Mouse (Mus musculus) heart, embryonic 10.5 days (tissue): ENCODE measurements around the gene Adck2. TPM values are rescaled to one million over a fixed set of nuclear protein-coding genes. Genes with fewer than 3 reads are reported as not detected.

Experiments
- DNase-seq: peaks from one replicate; pipeline ENCODE4 v3.0.0-alpha.2; 2017; ENCODE audit warnings: low spot score
- H3K27ac ChIP-seq: fragments of 300-500 bp; sonication (generic); 2 replicates; pipeline ENCODE4 v1.5.1; 2016; ENCODE audit warnings: mild to moderate bottlenecking
- H3K27me3 ChIP-seq: fragments of 300-500 bp; sonication (generic); 2 replicates; pipeline ENCODE4 v1.6.1; 2016; ENCODE audit warnings: mild to moderate bottlenecking; ENCODE audit not compliant: poor library complexity, insufficient read depth, severe bottlenecking
- H3K36me3 ChIP-seq: fragments of 300-500 bp; sonication (generic); 2 replicates; pipeline ENCODE4 v1.6.1; 2016; ENCODE audit warnings: mild to moderate bottlenecking, moderate library complexity
- H3K4me1 ChIP-seq: fragments of 300-500 bp; sonication (generic); 2 replicates; pipeline ENCODE4 v1.6.1; 2016; ENCODE audit warnings: mild to moderate bottlenecking
- H3K4me3 ChIP-seq: fragments of 300-500 bp; sonication (generic); 2 replicates; pipeline ENCODE4 v1.5.1; 2016; ENCODE audit warnings: mild to moderate bottlenecking, moderate library complexity
- H3K9me3 ChIP-seq: fragments of 300-500 bp; sonication (generic); 2 replicates; pipeline ENCODE4 v1.6.1; 2016; ENCODE audit warnings: mild to moderate bottlenecking, moderate library complexity
- WGBS: fragments of 180-500 bp; shearing (Covaris S2); methylation state at CpG from one replicate; pipeline ENCODE4 v1.1.7; 2016; 5-methylcytosine and 5-hydroxymethylcytosine counted together
- polyA plus RNA-seq: library from polyadenylated mRNA; unstranded; fragments of >200 nt; fragmentation: Nextera tagmentation; extraction: Ambion mirVana; gene quantifications from 2 replicates; pipeline ENCODE4 v1.2.1, GENCODE M21; 2016

Adck2 gene
- 16.5 and 16.8 TPM in 2 replicates for polyA plus RNA-seq

DNA sequence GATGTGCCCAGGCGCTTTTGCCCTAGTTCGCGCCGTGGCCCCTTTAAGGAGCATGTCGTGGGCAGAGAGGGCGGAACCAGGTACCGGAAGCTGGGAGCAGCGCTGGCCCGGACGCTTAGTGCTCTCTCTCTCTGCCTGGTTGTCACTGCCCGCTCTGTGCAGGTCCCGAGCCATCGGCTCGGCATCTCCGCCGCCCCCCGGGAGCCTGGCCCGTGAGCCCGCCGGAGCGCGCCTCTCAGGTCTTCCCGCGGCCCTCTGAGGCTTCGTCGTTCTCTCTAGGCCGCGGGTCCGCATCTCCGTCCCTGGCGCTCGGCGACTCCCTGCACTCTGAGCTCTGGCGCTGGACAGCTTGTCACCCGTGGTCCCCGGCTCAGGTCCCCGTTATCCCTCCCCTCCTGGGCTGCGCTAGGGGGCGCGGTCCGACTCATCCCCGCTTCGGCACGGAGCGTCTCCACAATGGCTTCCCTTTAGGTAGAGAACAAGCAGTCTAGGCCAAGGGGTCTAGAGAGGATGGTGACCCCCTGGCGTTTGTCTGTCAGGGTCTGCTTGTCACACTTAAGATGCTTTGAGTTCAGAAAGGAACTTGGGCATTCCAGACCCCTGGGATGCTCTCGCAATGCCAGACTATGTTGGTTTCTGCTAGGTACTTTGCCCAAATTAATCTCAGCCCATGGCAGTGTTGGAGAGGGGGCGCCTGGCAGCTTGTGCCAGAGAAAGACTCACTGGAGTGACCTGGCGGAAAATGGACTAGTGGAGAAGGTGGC, at the start of gene Adck2:
Adck2 (plus strand) TSS at position 83 of the 764 bp plus-strand sequence.
- Histone ChIP-seq H3K27me3 (no peaks in the 10 kb centered on the region), H3K36me3 (0 out of 2 replicates have a peak, but pooled peaks cover 3% of the 10 kb centered on the region), H3K4me1 (peaks cover 15% of the 10 kb centered on the region), H3K9me3 (no peaks in the 10 kb centered on the region), H3K27ac (peak within 1 kb of the TSS; percentile 92), H3K4me3 (peak within 1 kb of the TSS; percentile 92)
- WGBS, result under 1% methylated on average over 49 of the region's 49 CpGs
- DNase-seq, result peak; percentile 94

DNA sequence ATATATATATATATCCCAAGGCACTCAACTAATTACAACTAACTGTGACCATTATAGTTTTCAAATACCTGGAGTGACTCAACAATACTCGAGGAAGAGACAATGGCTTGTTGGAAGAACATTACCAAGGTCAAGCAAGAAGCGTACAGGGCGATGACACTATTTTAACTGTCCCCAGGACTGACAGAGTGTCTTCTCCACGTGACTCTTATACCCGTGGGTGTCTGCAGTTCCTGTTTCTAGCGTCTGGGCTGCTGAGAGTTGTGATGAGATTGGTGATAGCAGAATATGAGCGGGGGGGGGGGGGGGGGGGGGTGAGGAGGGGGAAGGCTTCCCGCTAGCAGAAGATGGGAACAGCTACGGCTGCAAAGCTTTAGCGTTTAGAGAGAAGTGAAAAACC, 46.9 kb upstream of the Adck2 start:
- H3K4me1 ChIP-seq, result peaks cover 28% of the 10 kb centered on the region
- no peak overlapping the region for H3K27ac ChIP-seq
- no peak overlapping the region for H3K4me3 ChIP-seq
- DNase-seq, result no peak
- 64% methylated on average over 8 of the region's 10 CpGs for WGBS
- peaks cover 31% of the 10 kb centered on the region for H3K36me3 ChIP-seq
- H3K27me3 ChIP-seq, result no peaks in the 10 kb centered on the region
- no peaks in the 10 kb centered on the region for H3K9me3 ChIP-seq

DNA sequence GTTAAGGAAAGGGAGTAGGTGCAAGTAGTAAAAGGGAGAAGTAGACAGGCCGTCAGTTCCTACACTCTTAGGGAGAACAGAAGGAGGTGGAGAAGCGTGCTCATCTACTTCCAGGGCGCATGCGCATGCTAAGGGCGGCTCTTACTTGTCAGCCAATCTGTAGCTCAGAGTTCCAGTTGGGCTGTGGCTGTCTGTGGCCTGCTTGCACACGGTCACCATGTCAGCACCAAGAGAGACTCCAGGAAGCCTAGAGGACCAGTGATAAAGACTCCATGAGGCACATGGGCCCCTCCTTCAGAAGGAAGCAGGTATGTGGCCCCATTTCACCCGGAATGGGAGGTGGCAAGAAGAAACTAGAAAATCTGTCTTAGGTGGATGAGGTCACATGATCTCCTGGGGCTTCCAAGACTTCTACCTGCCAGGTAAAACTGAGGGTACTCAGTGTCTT, 46.3 kb upstream of the Adck2 start:
- H3K27ac ChIP-seq, result no peak overlapping the region

DNA sequence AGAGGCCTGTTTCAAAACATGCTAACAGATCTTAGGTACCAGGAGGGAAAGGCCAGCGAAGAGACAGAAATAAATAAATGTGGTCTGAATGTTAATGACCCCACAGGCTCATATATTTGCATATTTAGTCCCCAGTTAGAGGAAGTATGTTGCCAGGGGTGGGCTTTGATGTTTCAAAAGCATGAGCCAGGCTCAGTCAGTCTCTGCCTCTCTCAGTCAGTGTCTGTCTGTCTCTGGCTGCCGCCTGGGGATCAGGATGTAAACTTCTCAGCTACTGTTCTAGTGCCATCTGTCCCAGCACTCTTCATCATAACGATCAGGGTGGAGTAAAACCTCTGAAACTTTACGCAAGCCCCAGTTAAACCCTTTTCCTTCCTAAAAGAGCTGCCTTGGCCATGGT, 45.9 kb upstream of the Adck2 start:
- DNase-seq, result no peak
- Histone ChIP-seq H3K36me3 (peaks cover 21% of the 10 kb centered on the region), H3K27me3 (no peaks in the 10 kb centered on the region), H3K4me3 (no peak overlapping the region), H3K4me1 (peaks cover 25% of the 10 kb centered on the region), H3K27ac (0 out of 2 replicates have a peak overlapping the region, but pooled peaks have one; percentile 44), H3K9me3 (no peaks in the 10 kb centered on the region)
- WGBS, result 71% methylated on average over 4 of the region's 4 CpGs

More for the DNA sequence above, 46.3 kb upstream of the Adck2 start:
- H3K27me3 ChIP-seq, result no peaks in the 10 kb centered on the region
- no peaks in the 10 kb centered on the region for H3K9me3 ChIP-seq
- WGBS, result 72% methylated on average over 7 of the region's 7 CpGs
- DNase-seq, result no peak
- no peak overlapping the region for H3K4me3 ChIP-seq
- H3K36me3 ChIP-seq, result peaks cover 26% of the 10 kb centered on the region
- H3K4me1 ChIP-seq, result peaks cover 28% of the 10 kb centered on the region

DNA sequence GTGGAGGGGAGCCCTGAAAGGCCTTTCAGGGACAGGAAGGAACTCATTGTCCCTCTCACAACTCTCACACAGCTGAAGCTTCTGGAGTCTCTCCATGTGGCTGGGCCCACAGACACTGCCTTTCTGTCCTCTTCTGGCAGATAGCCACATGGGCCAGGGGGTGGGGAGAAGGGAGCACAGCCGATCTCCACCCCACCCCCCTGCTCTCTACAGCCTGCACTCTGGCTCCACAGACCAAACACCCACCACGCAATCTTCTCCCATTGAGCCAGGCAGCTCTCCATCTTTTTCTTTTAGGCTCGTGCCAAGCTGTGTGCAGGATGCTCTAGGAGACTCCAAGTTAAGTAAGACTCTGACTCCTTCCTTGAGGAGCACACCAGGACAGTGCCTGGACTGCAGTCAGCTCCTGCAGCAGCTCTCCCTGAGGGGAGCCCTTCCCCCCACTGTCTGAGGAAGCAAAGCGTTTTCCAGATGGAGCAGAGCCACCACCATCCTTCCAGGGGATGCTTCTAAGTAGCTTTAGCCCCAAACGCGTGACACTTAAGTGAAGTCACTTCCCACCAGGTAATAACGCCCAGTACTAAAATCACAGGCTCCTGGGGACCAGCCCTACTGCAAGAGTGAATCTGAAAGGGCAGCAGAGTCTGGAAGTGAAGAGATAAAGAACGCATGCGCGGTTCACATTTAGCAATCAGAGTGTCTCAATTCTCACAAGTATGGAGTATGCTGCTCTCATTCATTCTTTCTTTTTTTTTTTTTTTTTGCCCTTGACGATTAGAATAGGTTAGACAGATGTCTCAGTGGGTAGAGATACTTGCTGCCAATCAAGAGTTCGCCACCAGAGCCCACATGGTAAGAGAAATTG, 44.8 kb upstream of the Adck2 start:
- WGBS, result 22% methylated on average over 12 of the region's 12 CpGs
- DNase-seq, result no peak
- peak overlapping the region; percentile 59 for H3K27ac ChIP-seq

DNA sequence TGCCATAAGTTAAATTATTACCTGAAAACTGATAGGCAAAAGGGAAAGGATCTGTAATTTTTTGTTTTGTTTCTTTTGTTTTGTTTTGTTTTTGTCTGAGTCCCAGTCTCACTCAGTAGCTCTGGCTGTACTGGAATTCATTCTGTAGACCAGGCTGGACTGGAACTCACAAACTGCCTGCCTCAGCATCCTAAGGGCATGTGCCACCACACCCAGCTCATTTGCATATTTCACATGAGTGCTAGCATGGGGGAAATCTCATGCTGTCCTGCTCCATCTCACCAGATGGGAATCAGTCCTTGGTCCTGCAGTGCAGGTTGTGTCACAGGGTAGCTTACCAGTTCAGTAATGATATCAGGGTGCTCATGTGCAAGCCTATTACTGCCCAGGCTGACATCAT, 38.7 kb upstream of the Adck2 start:
- Histone ChIP-seq H3K9me3 (0 out of 2 replicates have a peak, but pooled peaks cover 2% of the 10 kb centered on the region), H3K36me3 (peaks cover 9% of the 10 kb centered on the region), H3K4me3 (no peak overlapping the region), H3K4me1 (peaks cover 26% of the 10 kb centered on the region), H3K27ac (no peak overlapping the region), H3K27me3 (no peaks in the 10 kb centered on the region)
- DNase-seq, result no peak

More for the DNA sequence above, 44.8 kb upstream of the Adck2 start:
- H3K4me1 ChIP-seq, result peaks cover 25% of the 10 kb centered on the region
- 0 out of 2 replicates have a peak, but pooled peaks cover 1% of the 10 kb centered on the region for H3K9me3 ChIP-seq
- H3K36me3 ChIP-seq, result peaks cover 16% of the 10 kb centered on the region
- H3K4me3 ChIP-seq, result 0 out of 2 replicates have a peak overlapping the region, but pooled peaks have one; percentile 2
- no peaks in the 10 kb centered on the region for H3K27me3 ChIP-seq

DNA sequence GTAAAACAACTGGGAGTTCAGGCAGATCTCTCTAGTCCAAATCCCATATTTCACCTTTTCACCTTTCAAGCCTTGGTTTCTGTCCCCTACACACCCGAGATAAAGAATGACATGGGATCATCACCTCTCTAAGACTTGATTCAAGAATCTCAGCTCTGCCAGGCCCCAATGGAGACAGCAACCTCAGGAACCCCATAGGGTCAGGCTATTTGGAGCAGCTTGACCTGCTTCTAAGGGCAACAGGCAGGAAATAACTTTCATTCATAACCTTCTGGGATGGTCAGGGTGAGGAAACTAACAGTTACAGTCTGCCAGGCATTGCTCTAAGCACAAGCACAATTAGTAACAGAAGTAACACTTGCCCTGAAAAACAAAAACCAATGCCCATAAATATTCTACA, 37.1 kb upstream of the Adck2 start:
- Histone ChIP-seq H3K4me3 (no peak overlapping the region), H3K27me3 (no peaks in the 10 kb centered on the region), H3K27ac (no peak overlapping the region), H3K9me3 (0 out of 2 replicates have a peak, but pooled peaks cover 2% of the 10 kb centered on the region), H3K4me1 (peaks cover 35% of the 10 kb centered on the region), H3K36me3 (peaks cover 9% of the 10 kb centered on the region)
- 30% methylated on average over 1 of the region's 1 CpGs for WGBS
- no peak for DNase-seq

DNA sequence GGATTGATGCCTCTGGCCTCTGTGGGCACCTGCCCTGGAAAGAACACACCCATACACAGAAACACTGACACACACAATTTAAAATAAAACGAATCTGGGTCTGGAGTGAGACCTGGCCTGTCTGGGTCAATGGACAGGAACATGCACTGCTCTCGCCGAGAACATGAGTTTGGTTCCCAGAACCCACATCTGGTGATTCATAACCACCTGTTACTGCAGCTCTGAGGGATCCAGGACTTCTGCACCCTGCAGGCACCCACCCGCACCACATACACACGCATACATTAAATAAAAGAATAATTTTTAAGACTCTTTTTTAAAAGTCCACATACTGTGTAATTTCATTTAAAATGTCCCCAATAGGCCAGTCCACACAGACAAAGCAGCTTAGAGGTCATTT, 36.4 kb upstream of the Adck2 start:
- 92% methylated on average over 5 of the region's 5 CpGs for WGBS
- 0 out of 2 replicates have a peak, but pooled peaks cover 2% of the 10 kb centered on the region for H3K9me3 ChIP-seq
- no peak for DNase-seq
- H3K27me3 ChIP-seq, result no peaks in the 10 kb centered on the region
- H3K4me1 ChIP-seq, result peaks cover 36% of the 10 kb centered on the region
- no peak overlapping the region for H3K4me3 ChIP-seq
- H3K36me3 ChIP-seq, result peaks cover 9% of the 10 kb centered on the region
- no peak overlapping the region for H3K27ac ChIP-seq

DNA sequence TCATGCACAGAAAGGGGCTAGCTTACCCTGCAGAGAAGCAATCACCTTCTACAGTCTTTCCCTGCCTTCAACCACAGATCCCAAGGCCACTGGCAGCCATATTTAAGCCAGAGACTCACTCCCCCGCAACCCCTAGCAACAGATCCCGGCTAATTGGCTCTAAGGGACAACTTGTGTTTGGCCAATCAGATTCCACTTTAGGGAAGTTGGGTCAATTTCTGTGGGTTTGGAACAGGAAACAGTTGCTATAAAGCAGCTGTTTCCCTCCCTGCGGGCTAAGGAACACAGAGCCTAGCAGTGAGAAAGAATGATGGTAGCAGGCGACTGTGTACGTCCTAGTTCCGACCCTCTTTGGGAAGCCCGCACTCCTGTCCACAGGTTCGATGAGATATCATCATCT, 35.4 kb upstream of the Adck2 start:
- no peaks in the 10 kb centered on the region for H3K27me3 ChIP-seq
- DNase-seq, result no peak
- peaks cover 45% of the 10 kb centered on the region for H3K4me1 ChIP-seq
- H3K9me3 ChIP-seq, result 0 out of 2 replicates have a peak, but pooled peaks cover 2% of the 10 kb centered on the region
- 0 out of 2 replicates have a peak overlapping the region, but pooled peaks have one; percentile 81 for H3K27ac ChIP-seq
- 72% methylated on average over 8 of the region's 8 CpGs for WGBS
- peaks cover 9% of the 10 kb centered on the region for H3K36me3 ChIP-seq
- no peak overlapping the region for H3K4me3 ChIP-seq

DNA sequence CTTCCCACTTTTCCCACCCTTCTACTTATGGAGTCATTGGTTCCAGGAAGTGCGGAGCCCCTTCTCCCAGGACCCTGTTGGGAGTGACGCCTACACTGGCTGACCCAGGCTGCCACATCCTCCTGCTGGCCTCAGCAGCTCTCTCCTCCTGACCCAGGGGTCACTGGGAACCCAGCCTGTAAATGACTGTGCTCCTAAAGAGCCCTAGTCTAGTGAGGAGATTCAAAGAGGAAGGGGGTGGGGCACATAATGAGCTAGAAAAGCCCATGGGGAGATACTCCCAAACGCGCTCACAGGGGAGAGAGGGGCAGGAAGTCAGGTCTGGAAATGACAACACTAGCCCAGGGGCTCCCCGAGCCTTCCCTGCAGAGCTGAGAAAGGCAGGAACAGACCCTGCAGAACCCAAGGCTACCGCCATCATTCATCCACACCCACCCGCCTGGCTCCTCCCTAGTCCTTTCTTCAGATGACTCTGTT, 34.0 kb upstream of the Adck2 start:
- peaks cover 58% of the 10 kb centered on the region for H3K4me1 ChIP-seq

DNA sequence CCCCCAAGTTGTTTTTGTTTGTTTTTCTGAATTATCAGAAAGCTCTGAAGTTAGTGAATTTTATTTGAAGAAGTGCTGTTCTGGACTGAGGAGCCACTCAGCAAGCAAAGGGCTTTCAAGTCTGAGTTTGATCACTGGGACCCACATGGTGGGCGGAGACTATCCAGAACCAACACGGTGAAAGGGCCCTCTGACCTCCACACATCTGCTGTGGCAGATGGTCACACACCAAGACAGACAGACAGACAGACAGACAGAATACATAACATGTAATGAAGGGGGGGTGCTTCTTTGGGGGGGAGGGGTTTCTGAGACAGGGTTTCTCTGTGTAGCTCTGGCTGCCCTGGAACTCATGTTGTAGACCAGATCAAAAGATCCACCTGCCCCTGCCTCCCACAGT, 33.1 kb upstream of the Adck2 start:
- no peak overlapping the region for H3K4me3 ChIP-seq
- peak overlapping the region; percentile 81 for H3K27ac ChIP-seq
- 45% methylated on average over 2 of the region's 2 CpGs for WGBS
- H3K9me3 ChIP-seq, result no peaks in the 10 kb centered on the region
- peaks cover 2% of the 10 kb centered on the region; the same call in 1 of the 2 replicates for H3K36me3 ChIP-seq
- DNase-seq, result no peak
- no peaks in the 10 kb centered on the region for H3K27me3 ChIP-seq
- peaks cover 65% of the 10 kb centered on the region for H3K4me1 ChIP-seq

More for the DNA sequence above, 34.0 kb upstream of the Adck2 start:
- no peaks in the 10 kb centered on the region for H3K9me3 ChIP-seq
- H3K27me3 ChIP-seq, result no peaks in the 10 kb centered on the region
- no peak for DNase-seq
- 11% methylated on average over 7 of the region's 7 CpGs for WGBS
- H3K27ac ChIP-seq, result peak overlapping the region; percentile 81
- no peaks in the 10 kb centered on the region for H3K36me3 ChIP-seq
- peak overlapping the region; percentile 38 for H3K4me3 ChIP-seq

DNA sequence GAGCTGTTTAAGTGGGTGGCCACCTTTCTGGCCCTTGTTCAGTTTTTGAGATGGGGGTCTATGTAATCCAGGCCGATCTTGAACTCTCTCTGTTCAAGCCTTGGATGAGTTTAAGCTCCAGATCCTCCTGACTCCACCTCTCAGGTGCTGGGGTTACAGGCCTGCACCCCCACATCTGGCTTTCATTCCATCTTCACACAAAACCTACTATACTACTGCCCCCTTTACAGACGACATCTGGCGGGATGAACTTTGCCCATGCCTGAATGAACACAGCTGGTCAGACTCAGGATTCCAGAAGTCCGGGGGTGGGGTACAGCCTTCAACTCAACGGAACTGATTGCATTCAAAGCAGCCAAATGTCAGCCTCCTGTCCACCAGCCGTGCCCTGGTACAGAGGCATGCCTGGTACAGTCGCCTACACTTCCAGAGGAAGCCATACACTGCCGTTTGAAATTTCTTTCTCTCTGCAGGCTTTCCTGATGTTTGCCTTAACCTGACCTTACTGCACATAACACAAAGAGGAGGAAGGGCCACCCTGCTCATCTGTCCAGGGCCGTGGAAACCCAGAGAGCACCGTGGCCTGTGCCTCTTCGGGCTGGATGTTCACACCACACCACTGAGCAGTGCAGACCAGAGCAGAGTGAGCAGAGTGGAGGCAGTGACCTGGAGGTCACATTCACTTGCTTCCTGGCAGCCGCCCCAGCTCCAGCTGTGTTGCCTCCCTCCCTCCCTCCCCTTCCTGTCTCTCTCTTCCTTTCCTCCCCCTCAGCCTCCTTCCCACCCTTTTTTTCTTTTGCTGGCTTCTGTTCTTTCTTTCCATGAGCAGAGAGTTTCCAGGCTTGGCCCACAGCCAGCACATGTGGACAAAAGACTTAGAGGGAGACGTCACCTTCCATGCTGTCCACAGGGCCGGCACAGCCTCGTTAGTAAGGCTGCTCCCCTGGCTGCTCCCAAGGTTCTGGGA, 30.8 kb upstream of the Adck2 start:
- Histone ChIP-seq H3K27me3 (no peaks in the 10 kb centered on the region), H3K9me3 (no peaks in the 10 kb centered on the region), H3K27ac (peak overlapping the region; percentile 85), H3K36me3 (peaks cover 13% of the 10 kb centered on the region; the same call in 1 of the 2 replicates), H3K4me3 (no peak overlapping the region; the same call in 1 of the 2 replicates), H3K4me1 (peaks cover 67% of the 10 kb centered on the region)
- DNase-seq, result peak; percentile 88
- 33% methylated on average over 15 of the region's 15 CpGs for WGBS
